Mouse (Mus musculus) midbrain, postnatal 0 days (tissue): ENCODE data around the gene Mars2. TPM values are rescaled to one million over a fixed set of nuclear protein-coding genes. Genes with fewer than 3 reads are reported as not detected.

Source experiments
- ATAC-seq: fragments of 200-750 bp; cut with Nextera tagmentation; 2 replicates; pipeline ENCODE4 v1.8.0; 2017; ENCODE audit warnings: moderate number of reproducible peaks, mild to moderate bottlenecking, moderate TSS enrichment, moderate library complexity; ENCODE audit not compliant: low FRiP score
- DNase-seq: peaks from one replicate; pipeline ENCODE4 v3.0.0-alpha.2; 2015; ENCODE audit warnings: low spot score
- H3K27ac ChIP-seq: fragments of 300-500 bp; sonication (generic); 2 replicates; pipeline ENCODE4 v1.5.1; 2014; ENCODE audit warnings: low read depth, mild to moderate bottlenecking, low read length, mixed read lengths
- H3K27me3 ChIP-seq: fragments of 300-500 bp; sonication (generic); 2 replicates; pipeline ENCODE4 v1.6.1; 2014; ENCODE audit warnings: low read length, control low read depth, mixed read lengths; ENCODE audit not compliant: insufficient read depth
- H3K36me3 ChIP-seq: fragments of 300-500 bp; sonication (generic); 2 replicates; pipeline ENCODE4 v1.6.1; 2014; ENCODE audit warnings: low read length, control low read depth, mixed read lengths; ENCODE audit not compliant: insufficient read depth
- H3K4me1 ChIP-seq: fragments of 300-500 bp; sonication (generic); 2 replicates; pipeline ENCODE4 v1.6.1; 2014; ENCODE audit warnings: mild to moderate bottlenecking, control low read depth, antibody characterized with exemption, low read length, mixed read lengths; ENCODE audit not compliant: insufficient read depth
- H3K4me2 ChIP-seq: fragments of 300-500 bp; sonication (generic); 2 replicates; pipeline ENCODE4 v1.6.1; 2014; ENCODE audit warnings: low read depth, mild to moderate bottlenecking, low read length, mixed read lengths; ENCODE audit not compliant: poor library complexity, severe bottlenecking
- H3K4me3 ChIP-seq: fragments of 300-500 bp; sonication (generic); 2 replicates; pipeline ENCODE4 v1.5.1; 2014; ENCODE audit warnings: low read depth, mild to moderate bottlenecking, low read length, moderate library complexity
- H3K9ac ChIP-seq: fragments of 300-500 bp; sonication (generic); replicated peaks from 2 replicates; pipeline ENCODE4 v1.6.1; 2014; ENCODE audit warnings: mild to moderate bottlenecking, low read length, moderate library complexity, mixed read lengths; ENCODE audit not compliant: poor library complexity, severe bottlenecking
- H3K9me3 ChIP-seq: fragments of 300-500 bp; sonication (generic); 2 replicates; pipeline ENCODE4 v1.6.1; 2016; ENCODE audit warnings: low read length, control low read depth
- CTCF ChIP-seq: IDR thresholded peaks from 2 replicates; pipeline ENCODE4 v1.5.1; 2016; ENCODE audit warnings: antibody characterized with exemption, mild to moderate bottlenecking
- WGBS: fragments of 180-500 bp; shearing (Covaris S2); extraction: QIAGEN DNeasy Blood & Tissue Kit; methylation state at CpG from one replicate; pipeline ENCODE4 v1.1.7; 2014; 5-methylcytosine and 5-hydroxymethylcytosine counted together
- polyA plus RNA-seq: library from polyadenylated mRNA; unstranded; fragments of >200 nt; fragmentation: Nextera tagmentation; extraction: Ambion mirVana; gene quantifications from 2 replicates; pipeline ENCODE4 v1.2.1, GENCODE M21; 2015
- total RNA-seq: library from RNA; depleted of rRNA; stranded (reverse); fragments of >200 nt; gene quantifications from 2 replicates; pipeline ENCODE4 v1.2.3, GENCODE M21; 2014; rRNA removed

Gene Mars2
- 11.6 and 14.4 TPM in 2 replicates for total RNA-seq
- 2.4 and 2.5 TPM in 2 replicates for polyA plus RNA-seq

- Histone ChIP-seq H3K27ac (peak within 1 kb of the TSS; percentile 80), H3K4me3 (peak within 1 kb of the TSS; percentile 58), H3K9ac (peak within 1 kb of the TSS; percentile 66), H3K36me3 (no peaks in the 10 kb centered on the region), H3K9me3 (no peaks in the 10 kb centered on the region), H3K4me2 (peak within 1 kb of the TSS; percentile 96), H3K4me1 (peaks cover 19% of the 10 kb centered on the region), H3K27me3 (no peaks in the 10 kb centered on the region)
- DNase-seq, result peak; percentile 98
- under 1% methylated on average over 75 of the region's 82 CpGs for WGBS
- peak; percentile 99 for ATAC-seq
- TF ChIP-seq CTCF, result peak; percentile 34; the same call in 1 of the 2 replicates
Observed at GRCm38 (mm10) chr1:55236890-55237642, at the start of gene Mars2. TSS of gene Mars2 (plus strand) at chr1:55237177.

- H3K4me2 ChIP-seq, result peak overlapping the region; percentile 56
- no peaks in the 10 kb centered on the region for H3K4me1 ChIP-seq
- peak overlapping the region; percentile 31 for H3K4me3 ChIP-seq
- DNase-seq (no peak), ATAC-seq (peak; percentile 55; the same call in 1 of the 2 replicates)
- whole genome bisulfite sequencing, result 7% methylated on average over 8 of the region's 8 CpGs
- H3K9ac ChIP-seq, result 0 out of 2 replicates have a peak overlapping the region, but pooled peaks have one; percentile 25
- peak overlapping the region; percentile 57; the same call in 1 of the 2 replicates for H3K27ac ChIP-seq
- H3K9me3 ChIP-seq, result no peaks in the 10 kb centered on the region
- no peak for TF ChIP-seq CTCF
- H3K36me3 ChIP-seq, result no peaks in the 10 kb centered on the region
- no peaks in the 10 kb centered on the region for H3K27me3 ChIP-seq
Observed at GRCm38 (mm10) chr1:55192015-55192414, 45.0 kb upstream of the Mars2 start.

- DNase-seq (no peak), ATAC-seq (no peak)
- H3K4me1 ChIP-seq, result no peaks in the 10 kb centered on the region
- peak; percentile 68 for TF ChIP-seq CTCF
- no peaks in the 10 kb centered on the region for H3K9me3 ChIP-seq
- 54% methylated on average over 3 of the region's 3 CpGs for WGBS
- H3K9ac ChIP-seq, result no peak overlapping the region
- H3K27ac ChIP-seq, result no peak overlapping the region
- H3K4me2 ChIP-seq, result no peak overlapping the region
- no peaks in the 10 kb centered on the region for H3K27me3 ChIP-seq
- no peaks in the 10 kb centered on the region for H3K36me3 ChIP-seq
- H3K4me3 ChIP-seq, result no peak overlapping the region
Observed at GRCm38 (mm10) chr1:55192824-55193223, 44.2 kb upstream of the Mars2 start.

GRCm38 (mm10) chr1:55193316-55193715, 43.7 kb upstream of the Mars2 start:
- Histone ChIP-seq H3K27ac (no peak overlapping the region; the same call in 1 of the 2 replicates), H3K4me3 (no peak overlapping the region), H3K36me3 (no peaks in the 10 kb centered on the region), H3K4me1 (no peaks in the 10 kb centered on the region), H3K9ac (no peak overlapping the region), H3K4me2 (no peak overlapping the region), H3K27me3 (no peaks in the 10 kb centered on the region), H3K9me3 (no peaks in the 10 kb centered on the region)
- TF ChIP-seq CTCF, result no peak
- 33% methylated on average over 2 of the region's 2 CpGs for WGBS
- DNase-seq (peak; percentile 45), ATAC-seq (no peak)

- peak overlapping the region; percentile 26 for H3K4me2 ChIP-seq
- H3K36me3 ChIP-seq, result no peaks in the 10 kb centered on the region
- peak; percentile 58 for DNase-seq
- no peak for TF ChIP-seq CTCF
- 21% methylated on average over 19 of the region's 19 CpGs for WGBS
- H3K27ac ChIP-seq, result no peak overlapping the region
- no peaks in the 10 kb centered on the region for H3K27me3 ChIP-seq
- ATAC-seq, result peak; percentile 24; the same call in 1 of the 2 replicates
- H3K4me1 ChIP-seq, result no peaks in the 10 kb centered on the region
- no peak overlapping the region for H3K4me3 ChIP-seq
- no peaks in the 10 kb centered on the region for H3K9me3 ChIP-seq
- no peak overlapping the region for H3K9ac ChIP-seq
Observed at GRCm38 (mm10) chr1:55194064-55194915, 42.7 kb upstream of the Mars2 start.
